Mouse (Mus musculus) lung, adult 2 months (tissue): ENCODE measurements at regions not wholly inside any gene's neighbourhood (a gene's known extent, or its start where the extent isn't known, plus 50 kb on each side); places are given as distances from the start of the nearest gene placed in this dataset.

Experiments
- DNase-seq: peaks from one replicate; pipeline ENCODE4 v3.0.0; 2022
- H3K4me1 ChIP-seq: fragments of 200-500 bp; 2 replicates; pipeline ENCODE4 v1.6.1; 2011; ENCODE audit warnings: low read length; ENCODE audit not compliant: control insufficient read depth, insufficient read depth
- H3K4me3 ChIP-seq: fragments of 200-500 bp; replicated peaks from 2 replicates; pipeline ENCODE3; 2011; ENCODE audit warnings: low read depth, mild to moderate bottlenecking, control low read depth, low read length; ENCODE audit errors: extremely low read depth
- CTCF ChIP-seq: fragments of 200-500 bp; IDR thresholded peaks from 2 replicates; pipeline ENCODE4 v1.5.1; 2011; ENCODE audit warnings: mild to moderate bottlenecking, low read length, control low read depth; ENCODE audit not compliant: insufficient read depth
- POLR2A ChIP-seq: fragments of 200-500 bp; IDR thresholded peaks from 2 replicates; pipeline ENCODE4 v1.6.1; 2011; ENCODE audit warnings: low read depth, mild to moderate bottlenecking, control low read depth, low read length, borderline replicate concordance; ENCODE audit errors: extremely low read depth
- WGBS: fragments of 180-500 bp; shearing (Covaris S2); methylation state at CpG from one replicate; pipeline ENCODE4 v1.1.7; 2018; 5-methylcytosine and 5-hydroxymethylcytosine counted together

- WGBS: 81% methylated on average over 4 of the region's 4 CpGs
- no peaks in the 10 kb centered on the region for H3K4me1 ChIP-seq
- no peak overlapping the region for H3K4me3 ChIP-seq
- DNase-seq: no peak
- TF ChIP-seq CTCF (no peak), POLR2A (no peak)
Observed at GRCm38 (mm10) chr4:55767133-55767532, 234.9 kb upstream of the Klf4 start.

GRCm38 (mm10) chr4:55765780-55766179 is 233.5 kb upstream of the Klf4 start:
- Histone ChIP-seq H3K4me3 (no peak overlapping the region), H3K4me1 (no peaks in the 10 kb centered on the region)
- 95% methylated on average over 2 of the region's 2 CpGs for WGBS
- DNase-seq: no peak
- TF ChIP-seq CTCF: no peak
- TF ChIP-seq POLR2A: no peak

- Histone ChIP-seq H3K4me3 (no peak overlapping the region), H3K4me1 (no peaks in the 10 kb centered on the region)
- WGBS: 61% methylated on average over 6 of the region's 6 CpGs
- DNase-seq: no peak
- TF ChIP-seq POLR2A: no peak
- TF ChIP-seq CTCF: no peak
Observed at GRCm38 (mm10) chr4:55763112-55763511, 230.8 kb upstream of the Klf4 start.

GRCm38 (mm10) chr4:55762389-55762788 is 230.1 kb upstream of the Klf4 start:
- H3K4me1 ChIP-seq: no peaks in the 10 kb centered on the region
- TF ChIP-seq POLR2A: no peak
- WGBS: 95% methylated on average over 4 of the region's 4 CpGs
- no peak for DNase-seq
- H3K4me3 ChIP-seq: no peak overlapping the region

GRCm38 (mm10) chr4:55757148-55757927 is 225.1 kb upstream of the Klf4 start:
- H3K4me1 ChIP-seq: no peaks in the 10 kb centered on the region
- 78% methylated on average over 15 of the region's 15 CpGs for WGBS
- TF ChIP-seq CTCF (no peak), POLR2A (no peak)
- DNase-seq: no peak
- no peak overlapping the region for H3K4me3 ChIP-seq

GRCm38 (mm10) chr4:55749949-55750600 is 217.8 kb upstream of the Klf4 start:
- no peak for DNase-seq
- no peaks in the 10 kb centered on the region for H3K4me1 ChIP-seq
- 61% methylated on average over 20 of the region's 20 CpGs for WGBS
- no peak for TF ChIP-seq POLR2A
- no peak for TF ChIP-seq CTCF
- H3K4me3 ChIP-seq: no peak overlapping the region

GRCm38 (mm10) chr4:55741355-55741754 is 209.1 kb upstream of the Klf4 start:
- H3K4me1 ChIP-seq: no peaks in the 10 kb centered on the region
- 83% methylated on average over 8 of the region's 8 CpGs for whole genome bisulfite sequencing
- H3K4me3 ChIP-seq: no peak overlapping the region
- DNase-seq: no peak
- TF ChIP-seq CTCF (no peak), POLR2A (no peak)

GRCm38 (mm10) chr4:55740062-55740461 is 207.8 kb upstream of the Klf4 start:
- DNase-seq: no peak
- H3K4me3 ChIP-seq: no peak overlapping the region
- no peaks in the 10 kb centered on the region for H3K4me1 ChIP-seq
- WGBS: 83% methylated on average over 15 of the region's 15 CpGs
- TF ChIP-seq CTCF: no peak
- no peak for TF ChIP-seq POLR2A

GRCm38 (mm10) chr4:55738714-55739113 is 206.4 kb upstream of the Klf4 start:
- TF ChIP-seq POLR2A (no peak), CTCF (no peak)
- WGBS: 89% methylated on average over 1 of the region's 1 CpGs
- DNase-seq: no peak
- Histone ChIP-seq H3K4me3 (no peak overlapping the region), H3K4me1 (peaks cover 4% of the 10 kb centered on the region; the same call in 1 of the 2 replicates)

- no peak for TF ChIP-seq CTCF
- no peak for TF ChIP-seq POLR2A
- Histone ChIP-seq H3K4me1 (peaks cover 6% of the 10 kb centered on the region), H3K4me3 (no peak overlapping the region)
- no peak for DNase-seq
- 65% methylated on average over 3 of the region's 3 CpGs for WGBS
Observed at GRCm38 (mm10) chr4:55735453-55735852, 203.2 kb upstream of the Klf4 start.
